Mouse (Mus musculus) adipocyte (in vitro differentiated cells): ENCODE results near the gene Cxcl17.

ENCODE experiments used
- DNase-seq: peaks from one replicate; pipeline ENCODE4 v3.0.0-alpha.2; 2016; ENCODE audit warnings: low spot score

Cxcl17 gene

GRCm38 (mm10) chr7:25368333-25368732 is 44.4 kb downstream of the Cxcl17 start:
- no peak for DNase-seq

GRCm38 (mm10) chr7:25367632-25368293 is 44.9 kb downstream of the Cxcl17 start:
- no peak for DNase-seq

- no peak for DNase-seq
These were observed 46.6 kb downstream of the Cxcl17 start for GRCm38 (mm10) chr7:25365937-25366625.

- no peak for DNase-seq
These were observed 49.1 kb downstream of the Cxcl17 start for GRCm38 (mm10) chr7:25363632-25364031.

GRCm38 (mm10) chr7:25363151-25363550 is 49.5 kb downstream of the Cxcl17 start:
- peak; percentile 7 for DNase-seq

GRCm38 (mm10) chr7:25358721-25359206 is 53.9 kb downstream of the Cxcl17 start:
- DNase-seq, result no peak
